Comparison of ENCODE assay signal across 27 mouse cellular contexts in genomic region chr12:74290983-74291382, GRCm38 (mm10). TPM values are rescaled to one million over a fixed set of nuclear protein-coding genes. Genes with fewer than 3 reads are reported as not detected.
"Had no signal": no experiment of that assay in that cellular context is flagged by ENCODE, and none has a peak within 500 bp of the region (broad histone marks: within the 10 kb centered on the region; RNA-seq: fewer than 3 reads in every experiment).

No protein-coding gene starts in this region.

- ATAC-seq: midbrain, embryonic 16.5 days had no signal

- H3K4me3 ChIP-seq: midbrain, embryonic 10.5 days; midbrain, embryonic 12.5 days; myocyte; neural tube, embryonic 13.5 days; neural tube, embryonic 15.5 days had no signal

- DNase-seq: lung, adult 18-20 months; lung, embryonic 14.5 days; lung, postnatal 10 days; lung, postnatal 4 days; midbrain, embryonic 14.5 days; retina, postnatal 1 day; right cerebral cortex, postnatal 14 days; right cerebral cortex, postnatal 4 days; spleen, adult 18-20 months; thymus, adult 18-20 months; thymus, postnatal 14 days; thymus, postnatal 36 days had no signal

- H3K27ac ChIP-seq: midbrain, embryonic 10.5 days; midbrain, embryonic 12.5 days; neural tube, embryonic 13.5 days; neural tube, embryonic 15.5 days had no signal

RNA-seq across cellular contexts. Expression of gene Gm11042, which starts 25.2 kb away (rescaled TPM):
- total RNA-seq: megakaryocyte, adult 5-6 weeks; megakaryocyte-erythroid progenitor cell, adult 5-6 weeks had no signal
- polyA plus RNA-seq: liver, embryonic 16.5 days; lung, embryonic 14.5 days; lung, embryonic 16.5 days; midbrain, embryonic 10.5 days; midbrain, embryonic 12.5 days; midbrain, embryonic 14.5 days; midbrain, embryonic 16.5 days; myocyte; neural tube, embryonic 11.5 days; neural tube, embryonic 13.5 days; neural tube, embryonic 15.5 days; small intestine, adult 2 months; stomach, embryonic 14.5 days; stomach, embryonic 16.5 days; thymus, postnatal 0 days had no signal
